In the genomic region with DNA sequence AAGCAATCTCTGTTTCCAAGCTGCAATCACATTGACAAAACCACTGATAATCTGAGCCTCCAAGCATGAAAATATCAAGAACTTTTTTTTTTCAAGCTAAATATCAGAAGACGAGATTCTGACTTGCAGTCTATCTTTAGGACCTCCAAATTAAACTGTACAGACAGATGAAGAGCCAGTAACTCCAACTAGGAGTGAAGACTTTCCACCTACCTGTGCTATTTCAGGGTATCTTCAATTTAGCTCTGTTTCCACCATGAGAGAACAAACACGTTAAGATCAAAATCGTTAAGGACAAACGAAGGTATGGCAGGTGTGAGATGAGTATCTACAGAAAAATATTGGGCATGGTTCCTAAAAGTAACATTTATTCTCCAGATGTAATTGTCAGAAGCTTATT, we compare ENCODE assay signal across 16 mouse cellular contexts.
"Had no signal": no experiment of that assay in that cellular context is flagged by ENCODE, and none has a peak within 500 bp of the region (broad histone marks: within the 10 kb centered on the region; RNA-seq: fewer than 3 reads in every experiment).

No protein-coding gene starts in this region.

- H3K4me3 ChIP-seq: lung, embryonic 15.5 days; megakaryocyte, embryonic 14.5 days; midbrain, embryonic 13.5 days; midbrain, embryonic 15.5 days; neural tube, embryonic 12.5 days had no signal

- DNase-seq: liver, postnatal 0 days; lung, adult 2 months; lung, postnatal 14 days; lung, postnatal 36 days; right cerebral cortex, postnatal 14 days; right cerebral cortex, postnatal 4 days; spleen, adult 18-20 months; thymus, adult 18-20 months; thymus, postnatal 14 days; thymus, postnatal 36 days had no signal

- ATAC-seq: liver, postnatal 0 days; midbrain, embryonic 13.5 days; midbrain, embryonic 15.5 days had no signal

- H3K27ac ChIP-seq: lung, embryonic 15.5 days; macrophage; midbrain, embryonic 13.5 days; midbrain, embryonic 15.5 days; neural tube, embryonic 12.5 days had no signal
